Mouse (Mus musculus): Measurements from ENCODE around the gene Tcp10a. TPM values are rescaled to one million over a fixed set of nuclear protein-coding genes. Genes with fewer than 3 reads are reported as not detected.

Gene Tcp10a
- polyA plus RNA-seq (2014; fragmentation: Illumina TruSeq; extraction: RNeasy Lipid Tissue Mini Kit (QIAGEN cat#74804); ENCODE audit: low read depth, low replicate concordance): not detected

DNA sequence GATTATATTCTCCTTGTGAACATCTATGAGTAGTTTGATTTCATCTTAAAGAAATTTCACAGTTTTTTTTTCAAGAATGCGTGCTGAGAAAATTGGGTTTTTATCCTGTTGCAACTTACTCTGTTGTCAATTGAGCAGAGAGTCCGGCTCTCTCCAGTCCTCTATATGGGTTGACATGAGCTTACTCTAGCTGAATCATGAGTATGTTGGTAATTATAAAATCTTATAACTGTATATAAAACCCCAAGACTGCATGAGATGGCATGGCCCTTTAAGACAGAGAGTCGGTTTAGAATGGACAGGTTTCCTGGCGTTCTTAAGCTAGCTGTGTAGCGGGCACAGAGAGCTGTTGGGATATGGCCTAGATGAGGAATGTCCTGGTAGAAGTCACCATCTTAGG, at the start of gene Tcp10a:
Gene Tcp10a, plus strand, starts transcription at position 301 of the 400 bp plus-strand sequence.

DNA sequence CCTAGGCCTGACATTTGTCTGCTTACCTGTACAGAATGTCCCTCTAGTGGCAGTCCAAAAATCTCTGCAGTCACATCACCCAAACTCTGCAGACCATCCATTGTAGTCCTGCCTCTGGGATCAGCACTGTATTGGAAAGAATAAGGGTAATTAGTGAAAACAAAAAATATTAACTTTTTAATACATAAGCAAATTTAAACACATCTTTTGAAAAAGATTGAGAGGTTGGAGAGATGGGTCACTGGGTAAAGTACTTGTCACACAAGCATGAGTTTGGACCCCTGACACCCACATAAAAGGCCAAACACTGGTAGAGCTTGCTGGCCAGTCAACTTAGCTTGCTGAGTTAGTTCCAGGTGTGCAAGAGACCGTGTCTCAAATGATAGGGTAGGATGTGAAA, 28.1 kb downstream of the Tcp10a start, which contains the start of gene Ttll2:
Gene Ttll2, minus strand, starts transcription at position 101 of the 400 bp plus-strand sequence.

DNA sequence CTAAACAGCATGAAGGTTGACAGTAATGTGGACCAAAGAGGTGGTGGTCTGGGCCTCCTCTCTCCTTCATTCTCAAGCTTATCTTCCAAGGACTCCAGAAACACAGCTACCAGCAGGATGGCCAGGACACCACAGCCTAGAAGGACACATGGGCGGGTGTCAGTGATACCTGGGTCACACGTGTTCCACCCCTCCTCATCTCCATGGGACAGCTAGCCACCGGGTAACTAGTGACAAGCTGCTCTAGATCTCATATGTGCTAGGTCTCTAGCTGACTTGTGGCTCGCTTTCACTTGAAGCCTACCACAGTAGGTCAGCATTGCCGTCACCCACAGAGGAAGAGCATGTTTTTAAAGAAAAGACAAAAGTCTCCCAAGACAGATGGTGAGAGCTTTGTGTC, 47.4 kb downstream of the Tcp10a start, which contains the start of gene Gm49630:
Gene Gm49630, minus strand, starts transcription at position 101 of the 400 bp plus-strand sequence.

DNA sequence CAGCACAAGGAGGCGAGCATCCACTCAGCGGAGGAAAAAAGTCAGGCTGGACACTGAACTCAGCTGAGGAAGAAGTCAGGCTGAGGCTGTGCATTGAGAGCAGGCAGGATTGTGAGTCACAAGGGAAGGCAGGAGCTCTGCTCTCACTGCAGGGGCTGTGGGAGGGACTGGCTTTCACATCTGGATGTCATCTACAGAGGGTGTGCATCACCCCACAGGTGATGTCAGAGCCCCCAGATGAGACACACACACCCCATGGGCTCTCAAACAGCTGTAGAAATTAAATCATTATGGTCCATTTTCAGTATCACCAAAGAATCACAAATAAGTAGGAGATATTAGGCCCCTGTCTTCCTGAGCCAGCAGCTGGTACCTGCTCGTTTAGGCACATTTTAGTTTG, 60.9 kb downstream of the Tcp10a start, which contains the start of gene Unc93a2:
Gene Unc93a2, minus strand, starts transcription at position 101 of the 400 bp plus-strand sequence.

Other genes with a start within 250 kb of the Tcp10a start
- 2.0 TPM for gene Rps6ka2, start 154.5 kb upstream of the Tcp10a start, polyA plus RNA-seq (2014; fragmentation: Illumina TruSeq; extraction: RNeasy Lipid Tissue Mini Kit (QIAGEN cat#74804); ENCODE audit: low read depth, low replicate concordance)
- not detected for gene Ttll2, start 28.1 kb downstream of the Tcp10a start, polyA plus RNA-seq (2014; fragmentation: Illumina TruSeq; extraction: RNeasy Lipid Tissue Mini Kit (QIAGEN cat#74804); ENCODE audit: low read depth, low replicate concordance)
- not detected for gene Gm49630, start 47.3 kb downstream of the Tcp10a start, polyA plus RNA-seq (2014; fragmentation: Illumina TruSeq; extraction: RNeasy Lipid Tissue Mini Kit (QIAGEN cat#74804); ENCODE audit: low read depth, low replicate concordance)
- 1.7 TPM for gene Unc93a2, start 60.8 kb downstream of the Tcp10a start, polyA plus RNA-seq (2014; fragmentation: Illumina TruSeq; extraction: RNeasy Lipid Tissue Mini Kit (QIAGEN cat#74804); ENCODE audit: low read depth, low replicate concordance)

All from adrenal gland, adult 10 weeks (tissue).